Mouse (Mus musculus) hindbrain, embryonic 16.5 days (tissue): ENCODE measurements around the gene Prdx3. TPM values are rescaled to one million over a fixed set of nuclear protein-coding genes. Genes with fewer than 3 reads are reported as not detected.
A peak's percentile ranks its signal among the peaks of the same experiment; 100 is the strongest.

Source experiments
- ATAC-seq: fragments of 200-750 bp; cut with Nextera tagmentation; 2 replicates; pipeline ENCODE4 v1.8.0; 2017; ENCODE audit warnings: moderate TSS enrichment, moderate library complexity
- H3K27ac ChIP-seq: fragments of 300-500 bp; sonication (generic); 2 replicates; pipeline ENCODE4 v1.5.1; 2014; ENCODE audit warnings: low read depth, mild to moderate bottlenecking, control low read depth, low read length, moderate library complexity
- H3K27me3 ChIP-seq: fragments of 300-500 bp; sonication (generic); replicated peaks from 2 replicates; pipeline ENCODE4 v1.6.1; 2014; ENCODE audit warnings: low read length; ENCODE audit not compliant: control insufficient read depth, insufficient read depth
- H3K36me3 ChIP-seq: fragments of 300-500 bp; sonication (generic); 2 replicates; pipeline ENCODE4 v1.6.1; 2014; ENCODE audit warnings: mild to moderate bottlenecking, low read length, moderate library complexity, mixed read lengths; ENCODE audit not compliant: control insufficient read depth, insufficient read depth
- H3K4me1 ChIP-seq: fragments of 300-500 bp; sonication (generic); 2 replicates; pipeline ENCODE4 v1.6.1; 2014; ENCODE audit warnings: low read depth, low read length; ENCODE audit not compliant: control insufficient read depth, insufficient read depth
- H3K4me2 ChIP-seq: fragments of 300-500 bp; sonication (generic); 2 replicates; pipeline ENCODE4 v1.6.1; 2014; ENCODE audit warnings: mild to moderate bottlenecking, low read length, control low read depth, moderate library complexity
- H3K4me3 ChIP-seq: fragments of 300-500 bp; sonication (generic); 2 replicates; pipeline ENCODE4 v1.5.1; 2014; ENCODE audit warnings: mild to moderate bottlenecking, low read length, control low read depth, moderate library complexity
- H3K9ac ChIP-seq: fragments of 300-500 bp; sonication (generic); 2 replicates; pipeline ENCODE4 v1.6.1; 2014; ENCODE audit warnings: low read depth, mild to moderate bottlenecking, control low read depth, low read length, moderate library complexity
- H3K9me3 ChIP-seq: fragments of 300-500 bp; sonication (generic); 2 replicates; pipeline ENCODE4 v1.6.1; 2014; ENCODE audit warnings: mild to moderate bottlenecking, low read length, moderate library complexity; ENCODE audit not compliant: control insufficient read depth
- whole genome bisulfite sequencing: fragments of 180-500 bp; shearing (Covaris S2); extraction: QIAGEN DNeasy Blood & Tissue Kit; methylation state at CpG from one replicate; pipeline ENCODE4 v1.1.7; 2014; 5-methylcytosine and 5-hydroxymethylcytosine counted together
- polyA plus RNA-seq: library from polyadenylated mRNA; unstranded; fragments of >200 nt; fragmentation: Nextera tagmentation; extraction: Ambion mirVana; gene quantifications from 2 replicates; pipeline ENCODE4 v1.2.1, GENCODE M21; 2015

Prdx3 gene
- polyA plus RNA-seq, 1 experiment from 2014 or later, result 133 TPM

DNA sequence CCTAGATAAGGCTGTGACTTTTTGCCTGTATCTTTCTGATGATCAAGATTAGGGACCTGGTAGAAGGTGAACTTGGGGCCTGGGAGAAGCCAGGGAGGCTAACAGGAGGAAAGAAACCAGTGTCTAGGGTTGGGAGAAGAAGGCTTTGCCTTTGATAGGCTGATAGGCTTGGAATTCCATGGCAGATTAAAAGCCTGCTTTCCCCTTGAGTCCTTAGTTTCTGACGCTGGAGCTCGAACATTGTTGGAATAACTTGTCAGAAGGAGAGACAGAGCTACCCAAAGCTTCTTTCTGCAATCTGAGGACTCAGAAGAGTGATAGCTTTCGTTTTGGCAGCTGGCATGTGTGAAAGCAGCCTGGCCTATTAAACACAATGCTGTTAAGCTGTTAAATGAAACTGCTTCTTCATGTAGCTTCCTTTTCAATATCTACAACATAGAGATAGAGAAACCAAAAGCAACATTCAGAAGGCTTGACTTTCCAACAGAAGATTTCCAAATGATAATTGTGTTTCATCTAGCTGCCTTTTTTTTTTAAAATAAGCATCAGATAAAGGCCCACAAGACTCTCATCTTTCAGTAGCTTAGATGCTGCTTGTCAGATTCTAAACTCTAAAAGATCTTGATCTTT lies 21.0 kb upstream of the Prdx3 start:
- ATAC-seq, result no peak
- peaks cover 11% of the 10 kb centered on the region for H3K4me1 ChIP-seq
- H3K4me3 ChIP-seq, result no peak overlapping the region
- no peak overlapping the region for H3K9ac ChIP-seq
- no peak overlapping the region for H3K27ac ChIP-seq
- no peak overlapping the region for H3K4me2 ChIP-seq
- no peaks in the 10 kb centered on the region for H3K27me3 ChIP-seq
- no peaks in the 10 kb centered on the region for H3K9me3 ChIP-seq
- H3K36me3 ChIP-seq, result no peaks in the 10 kb centered on the region
- WGBS, result 37% methylated on average over 3 of the region's 3 CpGs

DNA sequence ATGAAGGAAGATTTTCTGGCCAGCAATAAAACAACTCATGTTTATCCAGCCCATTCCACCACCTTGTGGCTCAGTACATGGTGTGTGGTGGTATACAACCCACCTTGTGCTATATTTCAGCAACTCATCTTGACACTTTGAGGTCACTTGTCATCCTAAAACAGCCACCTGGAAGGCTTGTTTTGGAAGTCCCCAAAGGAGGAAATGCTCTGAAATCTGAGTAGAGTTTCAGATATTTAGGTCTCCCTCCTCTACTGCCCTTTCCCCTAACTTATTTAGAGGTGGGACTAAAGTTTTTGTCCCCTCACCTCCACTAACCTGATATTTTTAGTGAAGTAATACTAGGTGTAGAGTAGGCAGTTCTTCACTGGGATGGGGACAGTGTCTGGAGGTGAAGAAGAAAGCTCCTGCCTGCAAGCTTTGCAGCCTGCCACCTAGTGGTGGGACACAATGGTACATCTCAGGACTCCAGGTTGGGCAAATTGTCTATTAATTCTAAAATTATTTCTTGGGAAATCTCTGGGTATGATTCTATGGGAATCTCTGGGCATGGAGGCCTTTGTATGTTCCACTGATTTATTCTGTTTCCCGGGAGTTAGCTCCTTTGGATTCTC lies 17.7 kb upstream of the Prdx3 start:
- H3K4me2 ChIP-seq, result peak overlapping the region; percentile 62
- H3K4me3 ChIP-seq, result no peak overlapping the region
- no peak overlapping the region for H3K27ac ChIP-seq
- no peaks in the 10 kb centered on the region for H3K36me3 ChIP-seq
- H3K27me3 ChIP-seq, result no peaks in the 10 kb centered on the region
- H3K9me3 ChIP-seq, result no peaks in the 10 kb centered on the region
- ATAC-seq, result no peak
- 33% methylated on average over 1 of the region's 1 CpGs for WGBS
- peaks cover 17% of the 10 kb centered on the region for H3K4me1 ChIP-seq
- no peak overlapping the region for H3K9ac ChIP-seq

DNA sequence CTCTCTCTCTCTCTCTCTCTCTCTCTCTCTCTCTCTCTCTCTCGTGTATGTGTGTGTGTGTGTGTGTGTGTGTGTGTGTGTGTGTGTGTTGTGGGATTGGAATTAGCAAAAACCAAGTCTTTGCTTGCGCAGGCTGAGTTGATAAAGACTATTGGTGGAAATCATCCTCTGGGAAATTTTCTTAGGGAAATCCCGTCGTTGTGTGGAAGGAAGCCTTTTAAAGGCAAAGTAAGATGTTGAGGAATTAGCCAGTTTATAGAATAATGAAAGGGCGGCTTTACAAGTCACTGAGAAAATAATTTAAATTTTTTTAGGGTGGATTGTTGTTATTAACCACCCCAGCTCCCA lies 16.7 kb upstream of the Prdx3 start:
- Histone ChIP-seq H3K36me3 (no peaks in the 10 kb centered on the region), H3K27me3 (no peaks in the 10 kb centered on the region), H3K4me1 (peaks cover 17% of the 10 kb centered on the region), H3K9me3 (no peaks in the 10 kb centered on the region), H3K27ac (no peak overlapping the region), H3K4me3 (peak overlapping the region; percentile 84), H3K9ac (peak overlapping the region; percentile 35; the same call in 1 of the 2 replicates), H3K4me2 (peak overlapping the region; percentile 62)
- no peak for ATAC-seq
- 7% methylated on average over 5 of the region's 5 CpGs for WGBS

DNA sequence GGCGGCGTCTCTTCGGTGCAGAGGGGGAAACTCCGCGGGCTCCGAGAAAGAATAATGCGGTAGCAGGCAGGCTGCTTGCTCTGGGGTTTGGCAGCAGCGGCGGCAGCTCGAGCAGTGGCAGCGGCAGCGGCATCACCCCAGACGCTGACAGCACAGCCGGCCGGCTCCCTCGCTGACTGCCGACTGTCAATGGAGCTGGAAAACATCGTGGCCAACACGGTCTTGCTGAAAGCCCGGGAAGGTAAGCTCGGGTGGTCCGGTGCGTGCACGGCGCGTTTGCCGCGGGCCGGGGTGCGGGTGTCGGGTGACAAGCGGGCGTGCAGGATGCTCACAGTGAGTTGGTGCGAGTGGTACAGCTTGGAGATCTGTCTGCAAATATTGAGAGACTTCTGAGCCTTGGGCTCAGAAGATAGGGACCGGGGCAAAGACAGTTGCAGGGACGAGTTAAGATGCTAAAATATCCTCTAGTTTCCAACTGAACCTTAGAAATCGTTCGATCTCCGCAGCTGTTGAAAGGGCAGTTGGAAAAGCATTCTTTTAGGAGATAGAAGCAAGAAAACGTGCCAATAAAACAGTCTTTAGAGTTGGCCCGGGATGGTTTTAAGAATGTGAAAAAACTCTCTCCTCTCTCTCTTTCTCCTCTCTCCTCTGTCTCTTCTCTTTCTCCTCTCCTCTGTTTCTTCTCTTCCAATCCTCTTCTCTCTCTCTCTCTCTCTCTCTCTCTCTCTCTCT lies 16.2 kb upstream of the Prdx3 start:
- under 1% methylated on average over 39 of the region's 41 CpGs for WGBS
- no peaks in the 10 kb centered on the region for H3K27me3 ChIP-seq
- ATAC-seq, result peak; percentile 80
- H3K4me3 ChIP-seq, result peak overlapping the region; percentile 84
- H3K4me2 ChIP-seq, result peak overlapping the region; percentile 62
- peak overlapping the region; percentile 94 for H3K27ac ChIP-seq
- peak overlapping the region; percentile 87 for H3K9ac ChIP-seq
- H3K9me3 ChIP-seq, result no peaks in the 10 kb centered on the region
- peaks cover 17% of the 10 kb centered on the region for H3K4me1 ChIP-seq
- H3K36me3 ChIP-seq, result no peaks in the 10 kb centered on the region

- WGBS, result under 1% methylated on average over 53 of the region's 55 CpGs
- peaks cover 17% of the 10 kb centered on the region for H3K4me1 ChIP-seq
- H3K27ac ChIP-seq, result peak within 1 kb of the TSS; percentile 94
- no peaks in the 10 kb centered on the region for H3K36me3 ChIP-seq
- ATAC-seq, result peak; percentile 98
- peak within 1 kb of the TSS; percentile 84 for H3K4me3 ChIP-seq
- peak within 1 kb of the TSS; percentile 87 for H3K9ac ChIP-seq
- peak within 1 kb of the TSS; percentile 62 for H3K4me2 ChIP-seq
- H3K9me3 ChIP-seq, result no peaks in the 10 kb centered on the region
- no peaks in the 10 kb centered on the region for H3K27me3 ChIP-seq
Measured at GRCm38 (mm10) chr19:60889714-60890315, 15.5 kb upstream of the Prdx3 start, which contains the start of gene Grk5. Grk5 (plus strand) TSS chr19:60889749.

- Histone ChIP-seq H3K36me3 (no peaks in the 10 kb centered on the region), H3K9me3 (no peaks in the 10 kb centered on the region), H3K4me3 (peak overlapping the region; percentile 84), H3K27me3 (no peaks in the 10 kb centered on the region), H3K4me2 (peak overlapping the region; percentile 62), H3K9ac (peak overlapping the region; percentile 87), H3K4me1 (peaks cover 17% of the 10 kb centered on the region), H3K27ac (peak overlapping the region; percentile 94)
- ATAC-seq, result 0 out of 2 replicates have a peak, but pooled peaks have one; percentile 6
- WGBS, result 5% methylated on average over 17 of the region's 17 CpGs
Measured at GRCm38 (mm10) chr19:60889101-60889713, 14.9 kb upstream of the Prdx3 start.

GRCm38 (mm10) chr19:60887637-60888036 lies 13.3 kb upstream of the Prdx3 start:
- 82% methylated on average over 2 of the region's 2 CpGs for WGBS

GRCm38 (mm10) chr19:60883129-60883528 lies 8.8 kb upstream of the Prdx3 start:
- H3K4me2 ChIP-seq, result no peak overlapping the region
- ATAC-seq, result peak; percentile 70; the same call in 1 of the 2 replicates
- H3K9me3 ChIP-seq, result no peaks in the 10 kb centered on the region
- no peaks in the 10 kb centered on the region for H3K27me3 ChIP-seq
- no peaks in the 10 kb centered on the region for H3K36me3 ChIP-seq
- H3K4me1 ChIP-seq, result no peaks in the 10 kb centered on the region
- no peak overlapping the region for H3K27ac ChIP-seq
- 8% methylated on average over 3 of the region's 3 CpGs for WGBS
- H3K4me3 ChIP-seq, result no peak overlapping the region
- H3K9ac ChIP-seq, result no peak overlapping the region

More at GRCm38 (mm10) chr19:60887637-60888036, 13.3 kb upstream of the Prdx3 start:
- Histone ChIP-seq H3K9me3 (no peaks in the 10 kb centered on the region), H3K9ac (no peak overlapping the region), H3K36me3 (no peaks in the 10 kb centered on the region), H3K4me1 (peaks cover 17% of the 10 kb centered on the region), H3K27me3 (no peaks in the 10 kb centered on the region), H3K4me3 (no peak overlapping the region), H3K27ac (no peak overlapping the region), H3K4me2 (no peak overlapping the region)
- no peak for ATAC-seq
